Mouse (Mus musculus) T-cell, adult 2 months (primary cell): Measurements from ENCODE around the gene Vmn1r209.
"Not testable (repeated sequence)": the region's sequence is repeated elsewhere in the genome, so short reads cannot be mapped to it uniquely, and the experiment has no call there.

Source experiments
- DNase-seq: peaks from one replicate; pipeline ENCODE4 v3.0.0; 2022; ENCODE audit warnings: low spot score

The Vmn1r209 gene

DNA sequence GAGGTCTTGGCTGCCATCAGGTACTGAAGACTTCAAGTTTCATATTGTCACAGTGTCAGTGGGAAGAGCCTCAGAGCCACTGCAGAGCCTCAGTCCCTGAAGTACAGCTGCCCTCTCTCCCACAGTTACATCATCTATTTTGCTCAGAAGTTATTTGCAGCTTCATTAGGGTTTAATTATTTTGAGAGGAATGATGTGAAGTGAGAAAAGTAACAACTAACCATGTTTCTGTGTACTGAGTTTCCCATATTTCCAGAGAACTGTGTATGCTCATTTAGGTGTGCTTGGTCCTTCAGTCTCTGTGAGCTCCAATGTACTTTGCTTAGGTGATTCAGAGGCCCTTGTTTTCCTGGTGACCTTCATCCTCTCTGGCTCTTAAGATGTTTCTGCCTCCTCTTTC lies at the start of gene Vmn1r209:
TSS of gene Vmn1r209 (minus strand) at position 101 of the 400 bp plus-strand sequence.
- DNase-seq, result not testable (repeated sequence)

GRCm38 (mm10) chr13:22857461-22857860 lies 48.0 kb upstream of the Vmn1r209 start, which contains the start of gene Vmn1r211:
TSS of gene Vmn1r211 (minus strand) at chr13:22857561.
- no peak for DNase-seq

- no peak for DNase-seq
Observed at GRCm38 (mm10) chr13:22854760-22855159, 45.3 kb upstream of the Vmn1r209 start.

GRCm38 (mm10) chr13:22846798-22847197 lies 37.3 kb upstream of the Vmn1r209 start:
- DNase-seq, result no peak

DNA sequence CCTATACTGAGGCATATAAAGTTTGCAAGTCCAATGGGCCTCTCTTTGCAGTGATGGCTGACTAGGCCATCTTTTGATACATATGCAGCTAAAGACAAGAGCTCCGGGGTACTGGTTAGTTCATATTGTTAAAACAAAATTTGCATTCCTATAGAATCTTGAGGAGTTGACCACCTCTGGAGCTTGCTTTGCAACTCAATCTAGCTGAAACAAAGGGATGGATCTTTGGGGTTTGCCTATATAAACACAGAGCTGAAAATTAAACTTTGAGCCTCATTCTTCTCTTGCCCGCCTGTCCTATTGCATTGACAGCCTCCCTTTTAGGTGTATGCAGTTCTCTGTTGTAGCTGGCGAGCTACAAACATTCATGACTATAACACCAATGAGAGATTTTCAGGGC lies 34.8 kb upstream of the Vmn1r209 start:
- DNase-seq, result not testable (repeated sequence)

DNA sequence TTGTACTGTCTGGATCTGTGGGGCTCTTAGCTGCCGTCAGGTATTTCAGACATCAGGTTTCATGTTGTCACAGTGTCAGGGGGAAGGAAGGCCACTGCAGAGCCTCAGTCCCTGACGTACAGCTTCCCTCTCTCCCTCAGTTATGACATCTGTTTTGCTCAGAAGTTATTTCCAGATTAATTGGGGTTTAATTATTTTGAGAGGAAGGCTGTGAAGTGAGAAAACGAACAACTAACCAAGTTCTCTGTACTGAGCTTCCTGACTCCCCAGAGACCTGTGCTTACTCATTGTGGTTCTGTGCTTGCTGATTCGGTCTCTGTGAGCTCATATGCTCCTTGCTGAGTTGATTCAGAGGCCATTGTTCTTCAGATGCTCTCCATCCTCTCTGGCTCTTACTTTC lies 21.8 kb upstream of the Vmn1r209 start, which contains the start of gene Vmn1r210:
TSS of gene Vmn1r210 (minus strand) at position 101 of the 400 bp plus-strand sequence.
- DNase-seq, result no peak

GRCm38 (mm10) chr13:22829395-22829794 lies 19.9 kb upstream of the Vmn1r209 start:
- not testable (repeated sequence) for DNase-seq

DNA sequence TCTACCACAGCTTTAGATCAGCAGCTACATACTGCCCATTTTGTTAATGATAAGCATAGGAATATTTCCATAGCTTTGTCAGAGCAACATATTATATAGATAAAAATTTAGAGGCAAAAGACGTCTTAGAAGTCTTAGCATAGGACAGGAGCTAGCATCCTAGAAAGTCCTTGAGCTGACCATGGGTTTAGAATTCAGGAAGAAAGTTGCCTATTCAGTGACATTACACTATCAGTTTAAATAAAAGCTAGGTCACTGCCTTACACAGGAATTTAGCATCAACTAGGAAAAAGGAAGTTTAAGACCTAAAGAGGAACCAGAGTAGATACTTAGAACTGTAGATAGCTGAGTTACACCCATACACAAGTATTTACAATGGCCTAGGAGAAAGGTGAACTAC lies 12.1 kb upstream of the Vmn1r209 start:
- DNase-seq, result not testable (repeated sequence)

GRCm38 (mm10) chr13:22788096-22788495 lies 21.4 kb downstream of the Vmn1r209 start:
- not testable (repeated sequence) for DNase-seq

- DNase-seq, result not testable (repeated sequence)
Observed at GRCm38 (mm10) chr13:22784159-22784558, 25.3 kb downstream of the Vmn1r209 start.

- DNase-seq, result not testable (repeated sequence)
Observed at GRCm38 (mm10) chr13:22777300-22777699, 32.2 kb downstream of the Vmn1r209 start, which contains the start of gene Vmn1r208. TSS of gene Vmn1r208 (minus strand) at chr13:22777400.

- DNase-seq, result not testable (repeated sequence)
Observed at GRCm38 (mm10) chr13:22771592-22771991, 37.9 kb downstream of the Vmn1r209 start.
